Mouse (Mus musculus) forebrain, embryonic 10.5 days (tissue): ENCODE measurements around the gene Nek4. TPM values are rescaled to one million over a fixed set of nuclear protein-coding genes. Genes with fewer than 3 reads are reported as not detected.

Experiments
- DNase-seq: peaks from one replicate; pipeline ENCODE4 v3.0.0-alpha.2; 2017; ENCODE audit warnings: low spot score; ENCODE audit errors: extremely low spot score
- H3K27ac ChIP-seq: fragments of 300-500 bp; sonication (generic); 2 replicates; pipeline ENCODE4 v1.5.1; 2016; ENCODE audit warnings: mild to moderate bottlenecking
- H3K27me3 ChIP-seq: fragments of 300-500 bp; sonication (generic); 2 replicates; pipeline ENCODE4 v1.6.1; 2016; ENCODE audit warnings: mild to moderate bottlenecking; ENCODE audit not compliant: poor library complexity, severe bottlenecking
- H3K36me3 ChIP-seq: fragments of 300-500 bp; sonication (generic); replicated peaks from 2 replicates; pipeline ENCODE4 v1.6.1; 2016; ENCODE audit warnings: mild to moderate bottlenecking, moderate library complexity
- H3K4me1 ChIP-seq: fragments of 300-500 bp; sonication (generic); 2 replicates; pipeline ENCODE4 v1.6.1; 2016
- H3K4me3 ChIP-seq: fragments of 300-500 bp; sonication (generic); 2 replicates; pipeline ENCODE4 v1.5.1; 2016; ENCODE audit warnings: mild to moderate bottlenecking, moderate library complexity
- H3K9me3 ChIP-seq: fragments of 300-500 bp; sonication (generic); 2 replicates; pipeline ENCODE4 v1.6.1; 2016; ENCODE audit warnings: mild to moderate bottlenecking, moderate library complexity
- WGBS: fragments of 180-500 bp; shearing (Covaris S2); methylation state at CpG from one replicate; pipeline ENCODE4 v1.1.7; 2016; 5-methylcytosine and 5-hydroxymethylcytosine counted together
- polyA plus RNA-seq: library from polyadenylated mRNA; unstranded; fragments of >200 nt; fragmentation: Nextera tagmentation; extraction: Ambion mirVana; gene quantifications from 2 replicates; pipeline ENCODE4 v1.2.1, GENCODE M21; 2016

Nek4 gene
- polyA plus RNA-seq, 1 experiment from 2014 or later: 25.7 TPM

- 70% methylated on average over 10 of the region's 10 CpGs for WGBS
- Histone ChIP-seq H3K9me3 (no peaks in the 10 kb centered on the region), H3K27ac (peak overlapping the region; percentile 95; the same call in 1 of the 2 replicates), H3K4me1 (peaks cover 20% of the 10 kb centered on the region), H3K27me3 (no peaks in the 10 kb centered on the region), H3K36me3 (peaks cover 31% of the 10 kb centered on the region), H3K4me3 (peak overlapping the region; percentile 87)
- DNase-seq: no peak
Observed at GRCm38 (mm10) chr14:31000356-31000755, 49.2 kb downstream of the Nek4 start.

- peak overlapping the region; percentile 95 for H3K27ac ChIP-seq
- no peak for DNase-seq
- H3K9me3 ChIP-seq: no peaks in the 10 kb centered on the region
- under 1% methylated on average over 21 of the region's 21 CpGs for WGBS
- peak overlapping the region; percentile 87 for H3K4me3 ChIP-seq
- H3K27me3 ChIP-seq: no peaks in the 10 kb centered on the region
- peaks cover 20% of the 10 kb centered on the region for H3K4me1 ChIP-seq
- H3K36me3 ChIP-seq: peaks cover 33% of the 10 kb centered on the region
Observed at GRCm38 (mm10) chr14:31000816-31001306, 49.7 kb downstream of the Nek4 start.

- Histone ChIP-seq H3K4me1 (peaks cover 20% of the 10 kb centered on the region), H3K27me3 (no peaks in the 10 kb centered on the region), H3K4me3 (peak within 1 kb of the TSS; percentile 87), H3K27ac (peak within 1 kb of the TSS; percentile 95), H3K36me3 (peaks cover 32% of the 10 kb centered on the region), H3K9me3 (no peaks in the 10 kb centered on the region)
- WGBS: under 1% methylated on average over 84 of the region's 84 CpGs
- DNase-seq: peak; percentile 84
Observed at GRCm38 (mm10) chr14:31001307-31002205, 50.4 kb downstream of the Nek4 start, which contains the start of the genes Glt8d1 and Spcs1. Glt8d1 (plus strand) TSS chr14:31001400. Spcs1 (minus strand) TSS chr14:31001672.

- Histone ChIP-seq H3K4me3 (no peak overlapping the region), H3K4me1 (peaks cover 20% of the 10 kb centered on the region), H3K27me3 (no peaks in the 10 kb centered on the region), H3K27ac (no peak overlapping the region), H3K36me3 (peaks cover 38% of the 10 kb centered on the region), H3K9me3 (no peaks in the 10 kb centered on the region)
- DNase-seq: no peak
- 83% methylated on average over 2 of the region's 2 CpGs for WGBS
Observed at GRCm38 (mm10) chr14:31004527-31004926, 53.4 kb downstream of the Nek4 start.

- WGBS: 86% methylated on average over 5 of the region's 5 CpGs
- H3K36me3 ChIP-seq: peaks cover 59% of the 10 kb centered on the region
Observed at GRCm38 (mm10) chr14:31006779-31007178, 55.6 kb downstream of the Nek4 start.

GRCm38 (mm10) chr14:31011588-31011987, 60.4 kb downstream of the Nek4 start:
- 94% methylated on average over 3 of the region's 3 CpGs for WGBS

More at GRCm38 (mm10) chr14:31006779-31007178, 55.6 kb downstream of the Nek4 start:
- no peaks in the 10 kb centered on the region for H3K27me3 ChIP-seq
- H3K27ac ChIP-seq: no peak overlapping the region
- H3K4me3 ChIP-seq: no peak overlapping the region
- peaks cover 10% of the 10 kb centered on the region for H3K4me1 ChIP-seq
- DNase-seq: no peak
- no peaks in the 10 kb centered on the region for H3K9me3 ChIP-seq

GRCm38 (mm10) chr14:31013928-31014327, 62.8 kb downstream of the Nek4 start:
- H3K36me3 ChIP-seq: peaks cover 92% of the 10 kb centered on the region

More at GRCm38 (mm10) chr14:31011588-31011987, 60.4 kb downstream of the Nek4 start:
- Histone ChIP-seq H3K9me3 (no peaks in the 10 kb centered on the region), H3K4me1 (peaks cover 4% of the 10 kb centered on the region; the same call in 1 of the 2 replicates), H3K27me3 (no peaks in the 10 kb centered on the region), H3K36me3 (peaks cover 98% of the 10 kb centered on the region), H3K27ac (no peak overlapping the region), H3K4me3 (no peak overlapping the region)
- DNase-seq: no peak

GRCm38 (mm10) chr14:31016063-31016462, 64.9 kb downstream of the Nek4 start:
- no peak overlapping the region for H3K27ac ChIP-seq
- H3K4me1 ChIP-seq: peaks cover 30% of the 10 kb centered on the region
- H3K4me3 ChIP-seq: no peak overlapping the region; the same call in 1 of the 2 replicates
- WGBS: 92% methylated on average over 1 of the region's 1 CpGs
- DNase-seq: no peak
- peaks cover 74% of the 10 kb centered on the region for H3K36me3 ChIP-seq
- no peaks in the 10 kb centered on the region for H3K9me3 ChIP-seq
- H3K27me3 ChIP-seq: no peaks in the 10 kb centered on the region

More at GRCm38 (mm10) chr14:31013928-31014327, 62.8 kb downstream of the Nek4 start:
- Histone ChIP-seq H3K9me3 (no peaks in the 10 kb centered on the region), H3K27me3 (no peaks in the 10 kb centered on the region), H3K27ac (no peak overlapping the region), H3K4me1 (peaks cover 19% of the 10 kb centered on the region), H3K4me3 (no peak overlapping the region)
- 96% methylated on average over 2 of the region's 2 CpGs for WGBS
- DNase-seq: no peak

GRCm38 (mm10) chr14:31017854-31018253, 66.7 kb downstream of the Nek4 start:
- Histone ChIP-seq H3K9me3 (no peaks in the 10 kb centered on the region), H3K27me3 (no peaks in the 10 kb centered on the region), H3K4me1 (peaks cover 35% of the 10 kb centered on the region), H3K36me3 (peaks cover 71% of the 10 kb centered on the region), H3K27ac (peak overlapping the region; percentile 99), H3K4me3 (peak overlapping the region; percentile 82)
- DNase-seq: no peak
- 4% methylated on average over 2 of the region's 2 CpGs for WGBS

- under 1% methylated on average over 52 of the region's 53 CpGs for WGBS
Observed at GRCm38 (mm10) chr14:31018860-31019291, 67.7 kb downstream of the Nek4 start, which contains the start of the genes Pbrm1 and Gnl3. Pbrm1 (plus strand) TSS chr14:31019138. Gnl3 (minus strand) TSS chr14:31019152.

GRCm38 (mm10) chr14:31019331-31020205, 68.4 kb downstream of the Nek4 start:
- 7% methylated on average over 51 of the region's 56 CpGs for WGBS
- H3K36me3 ChIP-seq: peaks cover 71% of the 10 kb centered on the region

More at GRCm38 (mm10) chr14:31018860-31019291, 67.7 kb downstream of the Nek4 start, which contains the start of the genes Pbrm1 and Gnl3:
- DNase-seq: peak; percentile 97
- Histone ChIP-seq H3K27ac (peak within 1 kb of the TSS; percentile 99), H3K9me3 (no peaks in the 10 kb centered on the region), H3K36me3 (peaks cover 71% of the 10 kb centered on the region), H3K27me3 (no peaks in the 10 kb centered on the region), H3K4me3 (peak within 1 kb of the TSS; percentile 82), H3K4me1 (peaks cover 35% of the 10 kb centered on the region)

GRCm38 (mm10) chr14:31022579-31022978, 71.4 kb downstream of the Nek4 start:
- H3K9me3 ChIP-seq: no peaks in the 10 kb centered on the region
- no peak overlapping the region for H3K27ac ChIP-seq
- WGBS: 76% methylated on average over 1 of the region's 1 CpGs
- H3K4me3 ChIP-seq: no peak overlapping the region
- H3K4me1 ChIP-seq: peaks cover 22% of the 10 kb centered on the region
- no peak for DNase-seq
- no peaks in the 10 kb centered on the region for H3K27me3 ChIP-seq
- peaks cover 71% of the 10 kb centered on the region for H3K36me3 ChIP-seq

More at GRCm38 (mm10) chr14:31019331-31020205, 68.4 kb downstream of the Nek4 start:
- Histone ChIP-seq H3K9me3 (no peaks in the 10 kb centered on the region), H3K4me1 (peaks cover 35% of the 10 kb centered on the region), H3K27ac (peak overlapping the region; percentile 99), H3K4me3 (peak overlapping the region; percentile 82), H3K27me3 (no peaks in the 10 kb centered on the region)
- DNase-seq: peak; percentile 75
